Mouse (Mus musculus) monocyte, adult 2 months (primary cell): Measurements from ENCODE around the gene Zfp503.

Experiments
- DNase-seq, 2 experiments: peaks; one replicate each; pipeline ENCODE4 v3.0.0; 2022; ENCODE audit warnings: low spot score in 2 of 2, low read depth in 1 of 2

Gene Zfp503

DNA sequence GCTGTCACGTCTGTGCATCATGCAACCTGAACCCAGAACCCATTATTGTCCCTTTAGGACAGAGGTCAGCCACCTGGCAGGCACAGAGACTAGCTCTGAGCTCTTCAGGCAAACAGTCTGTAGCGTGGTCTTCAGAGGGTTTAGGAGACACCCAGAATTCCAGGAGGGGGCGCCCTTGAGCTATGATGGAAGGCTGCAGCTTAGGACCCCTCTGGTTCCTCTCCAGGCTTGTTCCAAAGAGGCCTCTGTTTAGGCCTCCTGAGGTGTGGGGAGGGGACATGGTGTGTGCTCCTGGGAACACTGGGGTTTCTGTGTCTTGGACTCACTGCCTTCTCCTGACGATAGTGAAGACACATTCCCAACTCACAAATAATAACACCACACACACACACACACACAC lies 20.4 kb downstream of the Zfp503 start:
- peak in 1 of 2 experiments; percentile 31 for DNase-seq

DNA sequence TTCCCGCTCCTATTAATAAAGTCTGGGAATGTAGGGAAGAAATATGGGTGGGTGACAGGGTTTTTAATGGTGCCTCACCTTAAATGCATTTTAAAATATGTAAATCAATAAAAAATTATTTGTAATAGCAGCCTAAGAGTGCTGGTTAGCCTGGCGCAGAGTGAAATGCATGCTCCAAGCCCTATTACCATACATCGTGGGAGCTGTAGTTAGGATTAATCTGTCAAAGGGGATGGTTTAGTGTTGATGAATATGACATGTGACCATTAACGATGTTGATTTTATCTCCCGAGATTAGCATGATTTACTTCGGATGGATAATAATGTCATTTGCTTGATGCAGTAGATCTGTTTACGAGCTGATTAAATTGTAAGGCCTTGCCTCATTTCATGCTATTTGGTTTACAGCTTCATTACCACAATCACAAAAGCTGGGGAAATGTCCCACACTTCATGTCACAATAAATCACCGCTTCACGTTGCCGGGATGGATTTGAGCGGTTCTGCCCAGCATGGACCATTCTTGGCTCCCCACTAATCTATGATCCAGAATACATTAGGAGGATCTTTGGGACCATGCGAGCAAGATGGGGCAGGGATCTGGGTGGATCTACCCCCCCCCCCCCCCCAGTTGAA lies 21.9 kb downstream of the Zfp503 start:
- no peak for DNase-seq

DNA sequence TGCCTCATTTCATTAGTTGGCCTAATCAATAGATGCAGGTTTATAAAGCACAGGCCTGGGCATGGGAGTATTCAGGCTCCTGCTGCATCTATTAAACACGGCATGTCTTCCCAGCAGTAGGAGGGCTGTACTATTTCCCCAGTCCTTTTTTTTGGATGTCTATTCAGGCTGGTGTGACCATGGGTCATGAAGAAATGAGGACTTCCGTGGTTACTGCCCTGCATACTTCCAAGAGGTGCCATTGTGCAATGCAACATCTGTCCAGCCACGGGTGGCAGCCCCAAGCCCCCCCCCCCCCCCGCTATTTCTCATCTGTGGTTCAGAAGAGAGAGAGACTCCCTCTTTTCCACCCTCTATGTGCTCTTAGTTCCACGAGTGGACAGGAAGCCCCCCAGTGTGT lies 23.1 kb downstream of the Zfp503 start:
- no peak for DNase-seq

DNA sequence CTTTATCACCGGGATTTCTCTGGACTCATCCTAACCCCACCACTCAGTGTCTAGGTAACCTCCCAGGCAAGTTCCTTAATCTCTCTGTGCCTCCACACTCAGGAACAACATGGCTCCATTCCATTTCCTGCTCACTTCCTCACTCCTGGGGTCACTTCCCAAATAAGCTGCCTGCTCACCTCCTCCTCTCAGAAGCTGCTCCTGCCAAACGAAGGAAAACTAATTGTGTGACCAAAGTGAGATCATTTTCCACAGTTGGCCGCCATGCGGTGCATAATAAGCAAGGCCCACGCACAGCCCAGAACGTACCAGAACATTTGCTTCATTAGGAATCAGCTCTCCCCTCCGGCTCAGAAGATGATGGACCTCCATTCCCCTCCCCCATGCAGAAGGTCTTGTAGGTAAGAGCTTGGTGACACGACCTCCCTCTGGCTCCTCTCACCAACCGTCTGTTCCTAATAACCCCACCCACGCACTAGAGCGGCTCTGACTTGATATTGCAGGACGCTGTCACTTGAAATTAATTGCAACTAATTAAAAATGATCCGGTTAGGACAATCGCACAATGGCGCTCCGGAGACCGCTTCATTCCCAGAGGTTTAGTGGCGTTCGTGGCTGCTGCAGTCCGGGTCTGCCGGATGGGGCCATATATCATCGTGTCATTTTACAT lies 26.9 kb downstream of the Zfp503 start:
- no peak for DNase-seq

DNA sequence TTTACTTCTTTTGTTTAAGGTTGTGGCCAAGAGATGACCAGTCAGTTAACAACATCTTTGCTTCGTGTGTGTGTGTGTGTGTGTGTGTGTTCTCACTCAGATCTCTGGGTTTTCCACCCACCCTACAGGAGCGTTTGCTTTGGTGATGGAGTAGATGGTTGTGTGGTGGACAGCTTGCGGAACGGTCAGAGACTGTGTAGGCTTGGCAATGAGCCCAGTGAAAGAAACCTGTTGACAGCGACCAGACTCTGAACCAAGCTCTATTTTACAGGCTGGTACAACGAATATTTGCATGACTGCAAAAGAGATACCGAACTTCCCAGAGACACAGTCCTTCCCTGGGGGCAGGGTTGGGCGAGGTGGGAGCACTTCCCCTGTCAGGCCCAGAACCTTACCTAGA lies 30.2 kb downstream of the Zfp503 start:
- DNase-seq: no peak

DNA sequence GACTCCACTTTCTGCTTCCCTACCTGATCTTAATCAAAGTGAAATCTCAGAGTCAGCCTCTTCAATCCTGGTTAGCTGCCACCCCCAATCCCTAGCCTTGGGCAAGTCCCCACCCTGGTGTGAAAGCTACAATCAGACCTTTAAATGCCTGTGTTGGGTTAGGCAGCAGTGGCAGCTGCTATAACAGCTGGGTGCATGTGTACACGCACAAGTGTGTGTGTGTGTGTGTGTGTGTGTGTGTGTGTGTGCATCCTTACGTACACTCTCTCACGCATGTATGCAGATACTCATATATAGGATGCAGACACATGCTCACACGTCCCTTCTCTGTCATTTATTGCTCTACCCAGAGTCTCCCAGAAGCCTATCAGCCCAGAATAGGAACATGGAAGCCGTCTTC lies 30.8 kb downstream of the Zfp503 start:
- DNase-seq: no peak

DNA sequence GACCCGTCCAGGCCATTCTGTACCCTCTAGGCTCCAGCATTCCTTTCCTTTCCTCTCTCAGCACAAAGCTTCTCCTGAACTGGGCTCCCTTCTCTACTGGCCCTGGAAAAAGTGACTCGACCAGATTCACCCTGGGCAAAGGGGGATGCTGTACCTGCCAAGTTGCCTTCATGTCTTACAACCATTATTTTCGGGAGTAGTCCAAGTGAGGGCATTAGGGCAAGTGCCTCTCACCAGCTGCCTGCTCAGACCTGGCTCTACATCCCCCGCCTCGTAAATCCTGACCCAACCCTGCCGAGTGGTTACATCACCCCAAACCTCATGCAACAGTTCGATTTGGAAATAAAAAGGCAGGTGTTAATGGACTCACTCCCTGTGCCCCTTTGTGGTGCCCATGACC lies 36.9 kb downstream of the Zfp503 start:
- DNase-seq: no peak

DNA sequence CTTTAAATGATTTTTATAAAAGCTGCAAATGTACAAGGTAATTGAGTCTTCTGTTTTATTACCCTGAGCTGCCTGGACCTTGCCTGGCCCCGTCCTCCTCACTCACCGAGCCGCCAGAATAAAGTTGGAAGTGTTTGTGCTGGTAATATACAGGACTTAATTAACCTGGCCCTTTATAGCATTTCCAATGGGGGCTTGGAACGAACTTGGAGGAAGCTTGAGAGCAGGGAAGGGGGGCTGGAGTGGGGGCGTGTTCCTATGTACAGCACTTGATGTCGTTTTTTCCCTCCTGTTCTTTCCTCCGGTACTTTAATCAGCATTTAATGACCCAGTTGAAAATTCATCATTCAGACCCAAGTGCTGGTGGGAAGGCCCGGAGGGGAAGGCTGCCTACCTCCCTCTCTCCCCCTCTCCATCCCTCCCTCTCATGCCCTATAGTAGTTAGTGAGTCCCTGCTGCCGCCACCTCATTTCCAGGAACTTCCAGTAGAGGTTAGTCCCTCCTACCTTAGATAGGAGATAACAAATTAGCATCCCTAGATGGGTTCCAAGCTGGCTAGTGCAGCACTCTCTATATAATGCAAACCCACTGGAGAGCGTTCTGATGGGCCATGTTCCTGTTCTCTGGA lies 37.4 kb downstream of the Zfp503 start:
- no peak for DNase-seq

DNA sequence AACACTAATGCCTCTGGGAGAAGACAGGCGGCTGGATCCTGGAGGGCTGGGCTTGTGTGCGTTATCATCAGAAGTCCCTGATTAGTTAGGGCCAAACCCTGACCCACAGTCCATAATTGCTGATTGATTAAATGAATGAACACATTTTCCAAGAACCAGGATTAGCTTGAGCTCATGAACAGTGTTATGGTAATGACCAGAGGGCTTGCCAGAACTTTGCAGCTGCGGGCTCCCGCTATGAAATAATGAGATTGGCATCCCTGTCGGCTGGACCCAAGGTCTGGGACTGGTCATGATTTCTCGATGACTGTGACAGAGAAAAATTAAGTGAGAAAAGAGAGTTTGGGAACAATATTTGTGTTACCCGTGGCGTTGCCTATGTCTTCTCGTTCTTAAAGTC lies 44.5 kb downstream of the Zfp503 start:
- DNase-seq: no peak

DNA sequence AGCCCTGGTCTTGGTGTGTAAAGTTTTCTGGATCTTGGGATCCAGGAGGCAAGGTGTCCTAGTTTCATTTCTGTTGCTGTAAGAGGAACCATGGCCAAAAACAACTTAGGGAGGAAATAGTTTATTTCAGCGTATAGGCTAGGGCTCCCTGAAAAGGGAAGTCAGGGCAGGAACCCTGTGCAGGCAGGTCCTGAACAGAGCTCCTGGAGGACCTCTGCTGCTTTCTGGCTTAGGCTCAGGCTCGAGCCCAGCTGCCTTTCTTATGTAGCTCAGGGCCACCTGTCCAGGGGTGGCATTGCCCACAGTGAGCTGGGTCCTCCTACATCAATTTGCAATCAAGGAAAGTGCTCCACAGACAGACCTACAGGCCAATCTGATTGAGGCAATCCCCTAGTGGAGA lies 47.8 kb downstream of the Zfp503 start:
- DNase-seq: peak; percentile 6 to 9

DNA sequence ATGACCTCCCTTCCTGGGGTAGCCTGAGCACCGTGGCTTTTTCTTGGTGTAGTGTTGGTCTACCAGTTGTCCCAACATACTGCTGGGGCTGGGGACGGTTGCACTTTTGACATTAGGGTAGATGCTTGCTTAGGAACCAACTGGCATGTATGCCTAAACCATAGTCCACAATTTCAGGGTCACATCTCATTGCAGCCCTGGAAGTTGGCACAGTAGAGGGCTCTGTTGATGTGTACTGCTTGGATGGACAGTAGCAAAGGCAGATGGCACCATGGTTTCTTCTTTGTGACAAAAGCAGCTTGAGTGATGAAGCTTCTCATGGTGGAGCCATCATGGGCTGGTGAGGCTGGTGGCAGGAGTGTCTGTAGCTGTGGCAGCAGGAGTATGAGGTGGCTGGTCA lies 52.3 kb downstream of the Zfp503 start:
- no peak for DNase-seq

DNA sequence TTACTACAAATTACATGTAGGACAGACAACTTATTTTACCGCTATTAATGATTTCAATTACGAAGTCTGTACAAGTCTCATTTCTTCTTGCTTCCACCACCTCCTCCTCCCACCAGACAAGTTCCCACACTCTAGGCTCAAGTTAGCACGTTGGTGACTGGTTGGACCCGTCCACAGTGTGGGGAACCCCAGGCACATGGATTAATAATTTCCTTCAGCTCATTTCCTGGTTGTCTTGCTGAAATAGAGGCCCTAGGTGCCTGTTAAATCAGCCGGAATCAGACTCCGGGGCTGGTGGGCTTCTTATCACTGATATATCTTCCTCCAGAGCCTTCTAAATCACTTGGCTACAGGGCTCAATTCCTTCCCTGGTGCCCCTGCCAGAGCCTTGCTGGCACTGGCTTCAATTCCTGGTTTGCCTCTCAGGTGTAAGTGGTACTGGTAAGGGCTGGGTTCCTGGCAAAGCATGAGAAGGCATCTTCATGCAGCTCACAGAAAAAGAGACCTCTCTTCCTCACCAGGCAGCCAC lies 53.2 kb downstream of the Zfp503 start:
- DNase-seq: no peak
